Mouse (Mus musculus): ENCODE results near the gene Olfr32. TPM values are rescaled to one million over a fixed set of nuclear protein-coding genes. Genes with fewer than 3 reads are reported as not detected.

Gene Olfr32
- polyA plus RNA-seq (2015; fragmentation: Nextera tagmentation; extraction: Ambion mirVana), result not detected in 2 replicates

DNA sequence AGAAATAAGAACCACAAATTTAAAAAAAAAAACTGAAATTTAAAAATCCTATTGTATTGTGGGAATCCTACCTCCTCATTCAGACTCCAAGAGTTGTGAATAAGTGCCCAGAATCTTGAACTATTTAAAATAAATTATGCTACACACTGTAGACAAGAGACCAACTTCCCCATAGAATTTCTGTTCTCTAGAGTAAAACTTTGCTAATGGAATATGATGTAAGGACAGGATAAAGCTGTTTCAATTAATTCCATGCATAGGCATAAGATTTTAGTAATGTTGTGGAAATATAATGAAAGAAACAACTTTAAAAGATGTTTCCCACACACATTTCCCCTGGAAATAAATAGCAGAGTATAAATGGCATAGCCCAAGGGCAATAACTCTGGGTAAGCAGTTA is at the start of gene Olfr32:
Gene Olfr32, minus strand, starts transcription at position 101 of the 400 bp plus-strand sequence.

GRCm38 (mm10) chr2:90152991-90153390 is 10.9 kb upstream of the Olfr32 start, which contains the start of gene Olfr1270:
Gene Olfr1270, minus strand, starts transcription at chr2:90153091.

DNA sequence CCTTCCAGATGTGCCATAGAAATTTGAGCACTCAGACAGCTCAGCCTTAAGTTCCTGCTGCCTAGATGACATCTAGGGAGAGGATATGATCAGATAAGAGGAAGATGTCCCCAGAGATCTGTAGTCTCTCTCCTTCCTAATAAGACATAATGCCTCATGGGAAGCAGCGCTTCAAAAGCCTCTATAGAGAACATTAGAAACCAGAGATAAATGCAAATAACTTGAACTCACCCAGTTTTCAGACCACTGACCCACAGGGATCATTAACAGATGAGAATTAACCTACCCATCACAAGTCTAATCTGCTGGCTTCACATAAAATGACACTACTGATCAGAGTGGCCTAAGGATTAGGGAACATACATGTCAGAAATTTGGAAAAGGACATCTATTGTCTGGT is 20.8 kb downstream of the Olfr32 start, which contains the start of gene Olfr1269:
Gene Olfr1269, minus strand, starts transcription at position 101 of the 400 bp plus-strand sequence.

Other genes starting within 250 kb of the Olfr32 start
- not detected in 2 replicates for gene Olfr1258, start 215.0 kb downstream of the Olfr32 start, polyA plus RNA-seq (2015; fragmentation: Nextera tagmentation; extraction: Ambion mirVana)
- gene Olfr1259, start 193.6 kb downstream of the Olfr32 start, polyA plus RNA-seq (2015; fragmentation: Nextera tagmentation; extraction: Ambion mirVana), result not detected in 2 replicates
- gene Olfr1260, start 168.0 kb downstream of the Olfr32 start, polyA plus RNA-seq (2015; fragmentation: Nextera tagmentation; extraction: Ambion mirVana), result 0.23 TPM in 1 of 2 replicates, not detected in the other
- not detected in 2 replicates for gene Olfr1261, start 151.1 kb downstream of the Olfr32 start, polyA plus RNA-seq (2015; fragmentation: Nextera tagmentation; extraction: Ambion mirVana)
- gene Olfr1262, start 142.2 kb downstream of the Olfr32 start, polyA plus RNA-seq (2015; fragmentation: Nextera tagmentation; extraction: Ambion mirVana), result not detected in 2 replicates
- gene Olfr1263, start 130.2 kb downstream of the Olfr32 start, polyA plus RNA-seq (2015; fragmentation: Nextera tagmentation; extraction: Ambion mirVana), result not detected in 2 replicates
- gene Olfr1264, start 116.7 kb downstream of the Olfr32 start, polyA plus RNA-seq (2015; fragmentation: Nextera tagmentation; extraction: Ambion mirVana), result not detected in 2 replicates
- gene Olfr1265, start 107.0 kb downstream of the Olfr32 start, polyA plus RNA-seq (2015; fragmentation: Nextera tagmentation; extraction: Ambion mirVana), result not detected in 2 replicates
- gene Olfr140, start 78.7 kb downstream of the Olfr32 start, polyA plus RNA-seq (2015; fragmentation: Nextera tagmentation; extraction: Ambion mirVana), result not detected in 2 replicates
- not detected in 2 replicates for gene Olfr1269, start 20.9 kb downstream of the Olfr32 start, polyA plus RNA-seq (2015; fragmentation: Nextera tagmentation; extraction: Ambion mirVana)
- not detected in 2 replicates for gene Olfr1270, start 10.8 kb upstream of the Olfr32 start, polyA plus RNA-seq (2015; fragmentation: Nextera tagmentation; extraction: Ambion mirVana)
- not detected in 2 replicates for gene Olfr1506, start 82.2 kb upstream of the Olfr32 start, polyA plus RNA-seq (2015; fragmentation: Nextera tagmentation; extraction: Ambion mirVana)
- not detected in 2 replicates for gene Olfr142, start 115.3 kb upstream of the Olfr32 start, polyA plus RNA-seq (2015; fragmentation: Nextera tagmentation; extraction: Ambion mirVana)
- gene Olfr1271, start 128.7 kb upstream of the Olfr32 start, polyA plus RNA-seq (2015; fragmentation: Nextera tagmentation; extraction: Ambion mirVana), result not detected in 2 replicates
- gene Olfr1272, start 150.5 kb upstream of the Olfr32 start, polyA plus RNA-seq (2015; fragmentation: Nextera tagmentation; extraction: Ambion mirVana), result not detected in 2 replicates
- gene Gm13769, start 179.9 kb upstream of the Olfr32 start, polyA plus RNA-seq (2015; fragmentation: Nextera tagmentation; extraction: Ambion mirVana), result not detected in 2 replicates